Mouse (Mus musculus) heart, embryonic 11.5 days (tissue): ENCODE measurements around the gene Cachd1. TPM values are rescaled to one million over a fixed set of nuclear protein-coding genes. Genes with fewer than 3 reads are reported as not detected.
A peak's percentile ranks its signal among the peaks of the same experiment; 100 is the strongest.

Experiments used
- ATAC-seq: fragments of 200-750 bp; cut with Nextera tagmentation; replicated peaks from 2 replicates; pipeline ENCODE4 v1.8.0; 2017; ENCODE audit warnings: moderate library complexity; ENCODE audit not compliant: insufficient number of reproducible peaks, low FRiP score, low TSS enrichment
- H3K27ac ChIP-seq: fragments of 300-500 bp; sonication (generic); 2 replicates; pipeline ENCODE4 v1.5.1; 2014; ENCODE audit warnings: mild to moderate bottlenecking, low read depth, low read length
- H3K27me3 ChIP-seq: fragments of 300-500 bp; sonication (generic); 2 replicates; pipeline ENCODE4 v1.6.1; 2014; ENCODE audit warnings: mild to moderate bottlenecking, low read length, mixed read lengths; ENCODE audit not compliant: control insufficient read depth, insufficient read depth
- H3K36me3 ChIP-seq: fragments of 300-500 bp; sonication (generic); 2 replicates; pipeline ENCODE4 v1.6.1; 2014; ENCODE audit warnings: mild to moderate bottlenecking, low read length, moderate library complexity, mixed read lengths; ENCODE audit not compliant: control insufficient read depth, insufficient read depth
- H3K4me1 ChIP-seq: fragments of 300-500 bp; sonication (generic); 2 replicates; pipeline ENCODE4 v1.6.1; 2014; ENCODE audit warnings: low read length; ENCODE audit not compliant: control insufficient read depth, insufficient read depth
- H3K4me2 ChIP-seq: fragments of 300-500 bp; sonication (generic); 2 replicates; pipeline ENCODE4 v1.6.1; 2014; ENCODE audit warnings: mild to moderate bottlenecking, moderate library complexity
- H3K4me3 ChIP-seq: fragments of 300-500 bp; sonication (generic); 2 replicates; pipeline ENCODE4 v1.5.1; 2014; ENCODE audit warnings: low read depth, low read length
- H3K9ac ChIP-seq: fragments of 300-500 bp; sonication (generic); 2 replicates; pipeline ENCODE4 v1.6.1; 2014; ENCODE audit warnings: mild to moderate bottlenecking, low read depth, low read length, moderate library complexity
- H3K9me3 ChIP-seq: fragments of 300-500 bp; sonication (generic); replicated peaks from 2 replicates; pipeline ENCODE4 v1.6.1; 2016; ENCODE audit warnings: low read length; ENCODE audit not compliant: control insufficient read depth
- WGBS: fragments of 180-500 bp; shearing (Covaris S2); extraction: QIAGEN DNeasy Blood & Tissue Kit; methylation state at CpG from one replicate; pipeline ENCODE4 v1.1.7; 2014; ENCODE audit not compliant: insufficient replicate concordance; 5-methylcytosine and 5-hydroxymethylcytosine counted together
- polyA plus RNA-seq: library from polyadenylated mRNA; unstranded; fragments of >200 nt; fragmentation: Nextera tagmentation; extraction: Ambion mirVana; gene quantifications from 2 replicates; pipeline ENCODE4 v1.2.1, GENCODE M21; 2014

The Cachd1 gene
- polyA plus RNA-seq, 1 experiment from 2014 or later, result 9.3 TPM

- 73% methylated on average over 3 of the region's 3 CpGs for WGBS
Observed at GRCm38 (mm10) chr4:100801443-100801786, 24.9 kb downstream of the Cachd1 start.

GRCm38 (mm10) chr4:100811057-100811695 is 34.7 kb downstream of the Cachd1 start:
- peaks cover 7% of the 10 kb centered on the region; the same call in 1 of the 2 replicates for H3K4me1 ChIP-seq
- H3K9ac ChIP-seq, result no peak overlapping the region
- no peak overlapping the region for H3K4me2 ChIP-seq
- no peak for ATAC-seq
- H3K4me3 ChIP-seq, result no peak overlapping the region
- H3K9me3 ChIP-seq, result no peaks in the 10 kb centered on the region
- H3K27ac ChIP-seq, result no peak overlapping the region
- H3K36me3 ChIP-seq, result no peaks in the 10 kb centered on the region
- WGBS, result 38% methylated on average over 5 of the region's 5 CpGs
- H3K27me3 ChIP-seq, result no peaks in the 10 kb centered on the region

More at GRCm38 (mm10) chr4:100801443-100801786, 24.9 kb downstream of the Cachd1 start:
- no peak overlapping the region for H3K9ac ChIP-seq
- no peaks in the 10 kb centered on the region for H3K27me3 ChIP-seq
- no peak overlapping the region for H3K27ac ChIP-seq
- no peak overlapping the region for H3K4me3 ChIP-seq
- ATAC-seq, result no peak
- no peaks in the 10 kb centered on the region for H3K36me3 ChIP-seq
- no peaks in the 10 kb centered on the region for H3K9me3 ChIP-seq
- no peak overlapping the region for H3K4me2 ChIP-seq
- H3K4me1 ChIP-seq, result peaks cover 3% of the 10 kb centered on the region; the same call in 1 of the 2 replicates

- Histone ChIP-seq H3K4me1 (peaks cover 7% of the 10 kb centered on the region; the same call in 1 of the 2 replicates), H3K9me3 (no peaks in the 10 kb centered on the region), H3K4me3 (no peak overlapping the region), H3K9ac (no peak overlapping the region), H3K27me3 (no peaks in the 10 kb centered on the region), H3K27ac (no peak overlapping the region), H3K4me2 (peak overlapping the region; percentile 31; the same call in 1 of the 2 replicates), H3K36me3 (no peaks in the 10 kb centered on the region)
- ATAC-seq, result no peak
- 37% methylated on average over 8 of the region's 8 CpGs for WGBS
Observed at GRCm38 (mm10) chr4:100811802-100812510, 35.5 kb downstream of the Cachd1 start.

- 75% methylated on average over 2 of the region's 2 CpGs for WGBS
- H3K27me3 ChIP-seq, result no peaks in the 10 kb centered on the region
- no peak overlapping the region for H3K4me3 ChIP-seq
- ATAC-seq, result no peak
- no peaks in the 10 kb centered on the region for H3K9me3 ChIP-seq
- no peaks in the 10 kb centered on the region for H3K36me3 ChIP-seq
- no peak overlapping the region for H3K9ac ChIP-seq
- peaks cover 7% of the 10 kb centered on the region; the same call in 1 of the 2 replicates for H3K4me1 ChIP-seq
- H3K4me2 ChIP-seq, result no peak overlapping the region
- H3K27ac ChIP-seq, result no peak overlapping the region
Observed at GRCm38 (mm10) chr4:100813767-100814461, 37.4 kb downstream of the Cachd1 start.

GRCm38 (mm10) chr4:100819238-100819637 is 42.8 kb downstream of the Cachd1 start:
- Histone ChIP-seq H3K36me3 (no peaks in the 10 kb centered on the region), H3K4me1 (peaks cover 10% of the 10 kb centered on the region; the same call in 1 of the 2 replicates), H3K27ac (no peak overlapping the region), H3K4me3 (no peak overlapping the region), H3K9me3 (peaks cover 2% of the 10 kb centered on the region; the same call in 1 of the 2 replicates), H3K9ac (no peak overlapping the region), H3K27me3 (no peaks in the 10 kb centered on the region), H3K4me2 (no peak overlapping the region)
- no peak for ATAC-seq
- WGBS, result 81% methylated on average over 3 of the region's 3 CpGs

GRCm38 (mm10) chr4:100822526-100822925 is 46.1 kb downstream of the Cachd1 start:
- no peaks in the 10 kb centered on the region for H3K36me3 ChIP-seq
- no peak overlapping the region for H3K9ac ChIP-seq
- no peak overlapping the region for H3K27ac ChIP-seq
- no peak overlapping the region for H3K4me2 ChIP-seq
- 85% methylated on average over 7 of the region's 7 CpGs for WGBS
- H3K4me1 ChIP-seq, result peaks cover 16% of the 10 kb centered on the region
- peaks cover 2% of the 10 kb centered on the region; the same call in 1 of the 2 replicates for H3K9me3 ChIP-seq
- no peaks in the 10 kb centered on the region for H3K27me3 ChIP-seq
- ATAC-seq, result no peak
- H3K4me3 ChIP-seq, result no peak overlapping the region

GRCm38 (mm10) chr4:100827374-100827773 is 50.9 kb downstream of the Cachd1 start:
- 15% methylated on average over 5 of the region's 5 CpGs for WGBS
- Histone ChIP-seq H3K27ac (no peak overlapping the region), H3K4me3 (no peak overlapping the region), H3K27me3 (no peaks in the 10 kb centered on the region; the same call in 1 of the 2 replicates), H3K36me3 (no peaks in the 10 kb centered on the region), H3K4me2 (no peak overlapping the region), H3K4me1 (peaks cover 30% of the 10 kb centered on the region), H3K9me3 (no peaks in the 10 kb centered on the region), H3K9ac (no peak overlapping the region)
- ATAC-seq, result no peak

GRCm38 (mm10) chr4:100828737-100829136 is 52.3 kb downstream of the Cachd1 start:
- no peaks in the 10 kb centered on the region for H3K36me3 ChIP-seq
- 2% methylated on average over 10 of the region's 10 CpGs for WGBS
- H3K4me2 ChIP-seq, result peak overlapping the region; percentile 38; the same call in 1 of the 2 replicates
- no peak for ATAC-seq
- H3K27ac ChIP-seq, result peak overlapping the region; percentile 46; the same call in 1 of the 2 replicates
- H3K9me3 ChIP-seq, result no peaks in the 10 kb centered on the region
- peak overlapping the region; percentile 43; the same call in 1 of the 2 replicates for H3K9ac ChIP-seq
- no peak overlapping the region for H3K4me3 ChIP-seq
- H3K27me3 ChIP-seq, result no peaks in the 10 kb centered on the region; the same call in 1 of the 2 replicates
- peaks cover 29% of the 10 kb centered on the region for H3K4me1 ChIP-seq
